Mouse (Mus musculus): ENCODE results near the gene Wdr27.
"Not testable (repeated sequence)": the region's sequence is repeated elsewhere in the genome, so short reads cannot be mapped to it uniquely, and the experiment has no call there.

Gene Wdr27

GRCm38 (mm10) chr17:14930697-14931096, 12.3 kb downstream of the Wdr27 start:
- DNase-seq (ENCODE audit: low spot score): no peak

DNA sequence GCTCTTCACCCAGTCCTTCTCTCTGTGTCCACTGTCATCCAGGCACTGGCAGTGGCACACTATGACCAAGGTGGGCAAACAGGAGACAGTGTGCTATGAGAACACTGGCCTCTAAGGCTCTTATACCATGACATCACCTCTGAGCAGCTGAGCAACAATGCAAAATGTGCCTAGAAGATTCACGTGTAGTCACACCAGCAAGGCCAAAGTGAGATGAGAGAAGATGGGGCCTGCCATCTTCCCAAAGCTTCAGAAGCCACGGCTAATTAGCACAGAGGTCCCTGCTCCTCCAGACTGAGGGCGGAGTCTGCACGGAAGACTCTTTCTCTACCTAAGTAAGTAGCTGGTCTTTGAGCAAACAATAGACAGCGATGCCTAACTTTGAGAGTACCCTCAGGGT, 14.3 kb downstream of the Wdr27 start:
- DNase-seq (ENCODE audit: low spot score): no peak

- no peak for DNase-seq (ENCODE audit: low spot score)
These were observed 15.2 kb downstream of the Wdr27 start for GRCm38 (mm10) chr17:14927644-14928218.

GRCm38 (mm10) chr17:14921582-14921981, 21.4 kb downstream of the Wdr27 start:
- DNase-seq (ENCODE audit: low spot score): no peak

DNA sequence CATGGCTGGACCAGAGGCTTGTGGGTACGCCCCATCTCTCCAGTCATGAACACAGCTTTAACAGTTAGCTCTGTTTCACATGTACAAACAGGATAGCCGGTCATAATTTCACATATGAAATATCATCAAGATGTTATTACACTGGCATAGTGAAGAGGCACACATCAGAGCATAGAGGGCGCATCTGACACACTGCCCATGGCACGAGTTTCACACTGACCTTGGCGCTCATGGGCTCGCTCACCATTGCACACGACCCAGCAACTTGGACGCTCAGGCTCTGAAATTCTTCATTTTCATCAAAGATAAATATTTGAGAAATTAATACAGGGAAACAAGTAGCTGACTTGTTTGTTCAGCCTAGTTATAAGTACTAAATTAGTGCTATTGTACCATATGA, 25.1 kb downstream of the Wdr27 start:
- DNase-seq (ENCODE audit: low spot score): no peak

DNA sequence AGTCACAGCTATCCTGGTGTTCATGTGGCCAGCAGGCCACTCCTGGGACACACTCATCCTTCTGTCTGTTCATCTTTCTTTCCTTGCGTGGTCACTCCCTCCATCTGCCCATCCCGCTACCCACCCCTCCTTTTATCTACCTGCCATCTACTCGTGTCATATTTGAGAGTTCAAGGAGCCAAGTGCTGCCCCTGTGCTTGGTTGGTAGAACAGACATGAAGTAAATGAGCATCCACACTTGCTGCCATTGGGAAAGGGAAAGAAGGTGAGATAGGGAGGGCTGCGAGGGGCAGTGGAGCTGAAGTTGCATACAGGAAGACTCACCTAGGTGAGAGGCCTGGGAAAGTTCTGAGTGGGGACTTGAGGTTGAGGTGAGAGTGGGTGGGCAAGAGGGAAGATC, 28.6 kb downstream of the Wdr27 start:
- DNase-seq (ENCODE audit: low spot score): no peak

- DNase-seq (ENCODE audit: low spot score): no peak
These were observed 30.0 kb downstream of the Wdr27 start for GRCm38 (mm10) chr17:14912981-14913380.

DNA sequence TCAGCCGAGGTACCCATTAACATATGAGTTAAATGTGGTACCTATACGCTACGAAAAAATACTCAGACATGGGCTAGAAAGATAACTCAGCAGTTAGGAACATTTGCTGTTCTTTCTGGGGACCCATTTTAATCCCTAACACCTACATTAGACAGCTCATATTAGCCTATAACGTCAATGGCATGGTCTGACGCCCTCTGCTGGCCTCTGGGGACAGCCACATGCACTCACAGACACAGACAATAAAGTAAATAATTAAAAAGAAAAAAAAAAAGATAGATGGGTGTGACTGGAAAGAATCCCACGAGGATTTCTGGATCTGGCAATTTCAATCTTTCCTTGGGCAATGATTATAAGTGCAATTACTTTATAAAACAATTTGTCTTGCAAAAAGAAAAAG, 30.5 kb downstream of the Wdr27 start:
- no peak for DNase-seq (ENCODE audit: low spot score)

GRCm38 (mm10) chr17:14910771-14911170, 32.2 kb downstream of the Wdr27 start:
- DNase-seq (ENCODE audit: low spot score): no peak

DNA sequence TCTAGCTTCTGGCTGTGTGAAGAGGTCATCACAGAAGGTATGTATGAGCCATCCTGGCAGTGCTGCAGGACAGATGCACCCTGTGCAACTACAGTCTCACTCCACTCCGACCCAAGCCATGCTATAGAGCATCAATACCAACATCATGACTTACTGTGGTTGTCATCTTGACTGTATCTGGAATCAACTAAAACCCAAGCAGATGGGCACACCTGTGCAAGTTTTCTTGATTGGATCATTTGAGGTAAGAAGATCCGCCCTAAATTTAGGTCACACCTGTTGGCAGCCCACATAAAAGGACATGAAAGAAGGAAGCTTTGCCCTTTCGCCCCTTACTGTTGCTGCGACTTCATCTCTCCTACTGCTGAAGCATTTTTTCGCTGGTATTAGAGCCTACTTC, 33.6 kb downstream of the Wdr27 start:
- no peak for DNase-seq (ENCODE audit: low spot score)

DNA sequence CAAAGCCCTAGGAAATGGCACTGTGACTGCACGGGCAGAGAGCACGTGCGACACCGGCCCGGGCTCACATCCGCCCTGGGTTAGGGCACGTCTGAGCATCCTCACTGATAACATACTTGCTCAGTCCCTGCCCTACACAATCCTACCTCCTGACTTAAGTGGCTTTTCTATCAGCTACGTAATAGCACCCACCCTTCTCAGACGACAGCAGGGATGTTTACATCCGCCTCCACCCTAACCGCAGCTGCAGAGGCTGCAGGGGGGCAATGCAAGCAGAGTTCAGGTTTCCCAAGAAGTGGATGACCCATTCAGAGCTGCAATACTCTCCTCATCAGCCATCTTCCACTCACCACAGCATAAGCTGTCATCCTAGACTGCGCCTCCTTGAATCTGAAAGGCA, 35.8 kb downstream of the Wdr27 start:
- no peak for DNase-seq (ENCODE audit: low spot score)

- no peak for DNase-seq (ENCODE audit: low spot score)
These were observed 36.3 kb downstream of the Wdr27 start for GRCm38 (mm10) chr17:14906611-14907010.

GRCm38 (mm10) chr17:14904637-14905265, 38.2 kb downstream of the Wdr27 start:
- DNase-seq (ENCODE audit: low spot score): peak; percentile 46

GRCm38 (mm10) chr17:14904206-14904605, 38.8 kb downstream of the Wdr27 start:
- no peak for DNase-seq (ENCODE audit: low spot score)

GRCm38 (mm10) chr17:14903212-14903611, 39.7 kb downstream of the Wdr27 start:
- DNase-seq (ENCODE audit: low spot score): no peak

DNA sequence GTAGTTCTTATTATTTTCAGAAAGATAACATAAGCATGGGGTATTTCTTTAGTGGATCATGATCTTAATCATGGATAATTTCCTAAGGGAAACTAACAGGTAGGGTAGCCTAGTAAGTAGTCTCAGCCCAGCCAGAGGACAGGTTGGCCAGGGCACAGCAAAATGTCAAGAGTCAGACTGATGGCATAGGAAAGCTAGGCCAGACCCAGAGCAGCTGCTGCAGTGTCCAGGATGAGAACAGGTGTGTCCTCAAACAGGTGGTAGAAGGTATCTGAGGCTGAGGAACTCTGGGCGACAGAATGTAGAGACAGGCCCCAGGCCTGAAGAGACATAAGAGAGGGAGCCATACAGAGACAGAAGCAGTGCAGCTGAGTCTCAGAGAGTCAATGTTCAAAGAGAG, 44.0 kb downstream of the Wdr27 start:
- no peak for DNase-seq (ENCODE audit: low spot score)

DNA sequence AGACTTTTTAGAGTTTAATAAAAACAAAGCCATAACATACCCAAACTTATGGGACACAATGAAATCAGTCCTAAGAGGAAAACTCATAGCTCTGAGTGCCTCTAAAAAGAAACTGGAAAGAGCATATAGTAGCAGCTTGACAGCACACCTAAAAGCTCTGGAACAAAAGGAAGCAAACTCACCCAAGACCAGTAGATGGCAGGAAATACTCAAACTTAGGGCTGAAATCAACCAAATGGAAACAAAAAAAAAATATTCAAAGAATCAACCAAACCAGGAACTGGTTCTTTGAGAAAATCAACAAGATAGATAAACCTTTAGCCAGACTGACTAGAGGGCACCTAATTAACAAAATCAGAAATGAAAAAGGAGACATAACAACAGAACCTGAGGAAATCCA, 47.9 kb downstream of the Wdr27 start:
- not testable (repeated sequence) for DNase-seq (ENCODE audit: low spot score)

GRCm38 (mm10) chr17:14886933-14887332, 56.0 kb downstream of the Wdr27 start:
- DNase-seq (ENCODE audit: low spot score): no peak

GRCm38 (mm10) chr17:14874656-14875204, 68.2 kb downstream of the Wdr27 start:
- DNase-seq (ENCODE audit: low spot score): no peak

GRCm38 (mm10) chr17:14860220-14860619, 82.7 kb downstream of the Wdr27 start:
- no peak for DNase-seq (ENCODE audit: low spot score)

DNA sequence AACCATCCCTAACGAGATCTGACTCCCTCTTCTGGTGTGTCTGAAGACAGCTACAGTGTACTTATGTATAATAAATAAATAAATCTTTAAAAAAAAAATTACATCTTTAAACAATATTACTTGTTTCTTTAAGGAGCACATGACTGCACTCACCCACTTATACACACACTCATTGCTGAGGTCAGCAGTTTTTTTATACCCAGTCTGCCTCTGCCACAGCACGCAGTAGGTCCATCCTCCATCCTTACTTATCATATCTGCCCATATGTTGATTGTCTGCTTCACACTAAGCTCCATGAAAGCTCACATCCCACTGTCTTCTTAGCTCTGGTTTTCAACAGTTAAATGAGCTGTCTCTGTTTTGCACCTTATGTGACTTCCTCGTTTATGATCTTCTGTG, 95.2 kb downstream of the Wdr27 start:
- DNase-seq (ENCODE audit: low spot score): no peak

DNA sequence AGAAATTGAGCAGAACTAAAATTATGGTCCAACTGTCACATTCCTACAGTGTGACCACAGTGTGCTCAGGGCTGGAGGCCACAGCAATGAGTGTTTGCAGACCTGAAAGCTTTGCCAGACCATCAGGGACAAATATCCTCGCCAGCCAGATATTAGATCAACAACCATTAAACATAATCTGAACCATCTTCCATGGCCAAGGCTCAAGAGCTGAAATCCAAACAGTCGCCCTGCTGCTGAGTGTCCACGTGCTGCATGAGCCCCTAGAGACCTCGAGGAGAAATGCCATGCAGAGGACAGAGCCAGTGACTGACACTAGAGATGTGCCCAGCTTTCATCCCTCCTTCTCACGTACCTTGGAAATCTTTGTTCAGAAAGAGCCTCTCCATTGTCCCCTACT, 96.1 kb downstream of the Wdr27 start:
- DNase-seq (ENCODE audit: low spot score): no peak

DNA sequence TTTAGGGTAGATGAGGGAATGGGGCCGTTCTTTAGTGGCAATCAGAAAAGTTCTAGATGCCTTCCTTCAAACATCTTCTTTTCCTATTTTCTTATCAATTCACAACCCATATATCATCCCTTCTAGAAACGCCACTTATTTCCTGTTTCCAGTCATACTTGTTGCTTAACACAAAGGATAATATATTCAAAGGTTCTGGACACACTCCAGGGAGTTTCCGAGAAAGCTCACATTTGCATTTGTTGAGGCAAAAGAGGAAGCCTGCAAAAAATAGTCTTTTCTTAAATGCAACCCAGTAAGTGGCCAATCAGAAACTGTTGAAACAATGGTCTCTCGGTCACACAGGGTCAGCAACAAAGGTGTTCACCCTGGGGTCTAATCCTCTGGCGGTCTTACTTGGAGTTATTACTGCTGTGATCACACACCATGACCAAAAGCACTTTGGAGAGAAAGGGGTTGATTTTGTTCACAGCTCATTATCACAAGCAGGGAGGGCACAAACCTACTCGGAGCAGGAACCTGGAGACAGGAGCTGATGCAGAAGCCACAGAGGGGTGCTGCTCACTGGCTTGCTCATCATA, 116.2 kb downstream of the Wdr27 start:
- DNase-seq (ENCODE audit: low spot score): no peak

DNA sequence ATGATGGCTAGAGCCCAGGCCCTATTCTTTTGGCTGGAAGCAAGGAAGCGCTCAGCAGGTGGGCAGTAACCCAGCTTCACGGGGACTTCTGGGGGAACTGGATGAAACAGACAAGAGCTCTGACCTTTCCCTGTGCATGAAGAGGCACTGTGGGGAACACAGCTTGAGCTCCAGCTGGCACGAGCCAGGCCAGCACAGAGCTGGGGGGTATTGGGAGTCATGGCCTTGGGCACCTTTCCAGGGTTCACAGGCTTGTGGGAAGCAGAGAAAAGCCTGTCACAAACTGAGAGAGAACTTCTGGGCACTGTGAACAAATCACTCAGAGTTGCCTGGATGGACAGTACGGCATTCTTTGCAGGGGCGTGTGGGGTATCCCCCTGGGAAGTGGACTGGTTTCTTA, 118.0 kb downstream of the Wdr27 start:
- DNase-seq (ENCODE audit: low spot score): no peak
